Mouse (Mus musculus) bone marrow macrophage, adult 2 months (primary cell): ENCODE results near the gene Gm29133.

ENCODE experiments used
- CTCF ChIP-seq: IDR thresholded peaks from 2 replicates; pipeline ENCODE4 v1.5.1; 2012; ENCODE audit warnings: low read depth, mild to moderate bottlenecking, low read length, moderate library complexity
- POLR2A ChIP-seq: IDR thresholded peaks from 2 replicates; pipeline ENCODE4 v1.6.1; 2012; ENCODE audit warnings: mild to moderate bottlenecking, low read depth, low read length, borderline replicate concordance

GRCm38 (mm10) chr3:75808001-75808400 is 60.0 kb downstream of the Gm29133 start:
- no peak for TF ChIP-seq POLR2A
- TF ChIP-seq CTCF = no peak
